Mouse (Mus musculus) right cerebral cortex, adult 2 months (tissue): ENCODE data around the gene Ski.

Experiments
- DNase-seq, 2 experiments: peaks; one replicate each; pipeline ENCODE4 v3.0.0; 2021 to 2022; ENCODE audit warnings: low spot score in 2 of 2

Gene Ski

GRCm38 (mm10) chr4:155214188-155214587 is 8.2 kb downstream of the Ski start:
- no peak for DNase-seq

GRCm38 (mm10) chr4:155213752-155214054 is 8.7 kb downstream of the Ski start:
- no peak for DNase-seq

- no peak for DNase-seq
Measured at GRCm38 (mm10) chr4:155213052-155213751, 9.2 kb downstream of the Ski start.

- DNase-seq: no peak
Measured at GRCm38 (mm10) chr4:155209494-155209893, 12.9 kb downstream of the Ski start.

- no peak for DNase-seq
Measured at GRCm38 (mm10) chr4:155209079-155209478, 13.3 kb downstream of the Ski start.

GRCm38 (mm10) chr4:155208613-155209012 is 13.8 kb downstream of the Ski start:
- no peak for DNase-seq

- DNase-seq: no peak
Measured at GRCm38 (mm10) chr4:155207841-155208240, 14.6 kb downstream of the Ski start.

DNA sequence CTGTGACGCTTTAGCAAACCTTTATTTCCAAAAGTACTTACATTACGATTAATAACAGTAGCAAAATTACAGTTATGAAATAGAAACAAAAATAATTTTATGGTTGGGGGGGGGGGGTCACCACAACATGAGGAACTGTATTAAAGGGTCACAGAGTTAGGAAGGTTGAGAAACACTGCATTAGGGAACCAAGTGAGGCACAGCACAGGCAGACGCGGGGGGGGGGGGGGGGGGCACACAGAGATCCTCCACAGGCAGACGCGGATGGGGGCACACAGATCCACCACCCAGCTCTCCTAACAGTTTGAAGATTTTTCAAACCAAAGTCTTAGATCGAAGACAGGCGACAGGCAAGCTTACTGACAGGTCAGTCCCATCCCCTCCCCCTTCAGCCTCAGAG is 15.9 kb downstream of the Ski start:
- no peak for DNase-seq

DNA sequence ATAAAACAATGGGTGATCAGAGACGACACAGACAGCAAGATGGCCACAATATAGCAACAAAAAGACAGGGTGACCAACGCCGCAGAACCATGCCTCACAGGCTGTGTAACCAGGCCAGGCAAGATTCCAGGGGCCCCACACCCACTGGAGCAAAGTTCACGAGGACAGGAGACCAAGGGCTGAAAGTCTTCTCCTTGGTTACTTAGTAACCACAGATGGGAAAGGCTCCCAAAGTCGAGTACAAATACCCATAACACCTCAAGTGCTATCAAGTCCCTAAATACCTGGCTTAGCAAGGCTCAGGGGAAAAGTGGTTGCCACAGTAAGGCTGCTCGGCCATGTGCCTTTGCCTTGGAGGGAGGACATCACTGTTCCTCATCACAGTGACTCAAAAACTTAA is 16.5 kb downstream of the Ski start:
- DNase-seq: no peak

GRCm38 (mm10) chr4:155201764-155202163 is 20.6 kb downstream of the Ski start:
- no peak for DNase-seq

GRCm38 (mm10) chr4:155200861-155201390 is 21.5 kb downstream of the Ski start:
- DNase-seq: no peak

DNA sequence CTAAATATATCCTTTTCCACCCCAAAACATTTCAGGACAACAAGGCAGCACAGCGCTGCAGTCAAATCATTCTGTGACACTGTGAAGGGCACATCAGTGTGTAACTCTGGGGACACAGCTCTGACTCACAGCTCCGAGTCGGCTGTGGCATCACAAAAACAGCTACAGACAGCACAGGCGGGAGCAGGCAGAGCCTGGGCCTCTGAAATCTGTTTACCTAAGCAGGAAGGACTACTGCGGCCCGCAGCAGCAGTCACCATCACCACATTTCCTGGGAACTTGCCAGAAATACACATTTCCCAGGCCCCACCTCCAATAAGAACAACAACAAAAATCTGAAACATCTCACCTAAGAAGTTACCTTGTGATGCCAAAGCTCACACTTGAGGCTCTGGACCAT is 24.7 kb downstream of the Ski start:
- DNase-seq: no peak

DNA sequence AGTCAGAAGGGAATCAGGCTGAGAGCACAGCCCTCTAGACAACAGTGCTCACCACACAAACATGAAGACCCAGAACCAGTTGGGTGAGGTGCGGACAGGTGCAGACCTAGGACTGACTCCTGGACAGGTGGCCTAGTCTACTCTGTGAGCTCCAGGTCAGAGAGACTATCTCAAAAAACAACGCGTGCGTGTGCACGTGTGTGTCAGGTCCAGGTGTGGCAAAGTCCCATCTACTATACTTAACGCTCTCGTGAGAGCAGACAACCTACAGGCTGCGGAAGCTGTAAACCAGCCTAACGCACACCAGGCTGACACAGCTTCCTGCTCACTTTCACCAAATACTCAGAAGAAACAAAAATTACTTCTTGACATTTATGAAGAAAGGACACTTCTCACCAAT is 27.2 kb downstream of the Ski start:
- no peak for DNase-seq

DNA sequence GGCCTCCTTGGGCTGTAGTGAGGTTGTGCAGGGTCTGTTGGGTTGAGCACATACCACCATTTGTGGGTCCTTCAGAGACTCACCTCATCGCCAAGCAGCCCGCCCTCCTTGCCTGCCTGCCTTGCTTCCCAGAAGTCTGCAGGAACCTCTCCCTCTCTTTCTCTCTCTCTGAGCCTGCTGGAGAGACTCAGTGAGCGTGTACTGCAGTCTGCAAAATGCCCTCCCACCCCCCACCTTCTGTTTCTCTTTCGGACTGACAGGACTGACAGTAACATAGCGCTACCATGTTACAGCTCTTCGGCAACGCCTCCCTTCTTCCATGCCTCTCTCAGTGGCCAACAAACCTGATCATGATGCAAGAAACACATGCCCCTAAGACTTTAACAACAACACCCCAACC is 32.1 kb downstream of the Ski start:
- no peak for DNase-seq

GRCm38 (mm10) chr4:155189711-155190139 is 32.7 kb downstream of the Ski start:
- no peak for DNase-seq

GRCm38 (mm10) chr4:155188803-155189202 is 33.6 kb downstream of the Ski start:
- no peak for DNase-seq

GRCm38 (mm10) chr4:155188341-155188740 is 34.1 kb downstream of the Ski start:
- no peak for DNase-seq

GRCm38 (mm10) chr4:155187192-155187674 is 35.2 kb downstream of the Ski start:
- DNase-seq: no peak

DNA sequence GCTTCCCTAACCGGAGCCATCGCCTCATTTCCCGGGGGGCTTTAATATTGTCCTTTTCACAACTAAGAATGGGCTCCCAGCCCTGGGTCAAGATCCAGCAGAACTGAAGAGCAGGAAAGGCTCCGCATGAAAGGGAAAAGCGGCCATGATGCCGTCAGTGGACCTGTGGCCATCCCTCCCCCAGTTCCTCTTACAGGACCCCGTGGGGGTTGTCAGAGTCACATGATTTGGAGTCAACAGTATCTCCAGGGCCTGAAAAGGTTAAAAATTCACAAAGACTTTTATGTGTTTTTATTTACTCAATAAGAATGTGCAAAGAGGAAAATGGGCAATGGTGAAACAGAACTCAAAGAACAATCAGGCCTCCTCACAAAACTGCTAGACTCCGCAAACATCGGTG is 36.5 kb downstream of the Ski start:
- no peak for DNase-seq

- DNase-seq: no peak
Measured at GRCm38 (mm10) chr4:155184248-155185070, 37.9 kb downstream of the Ski start.

- no peak for DNase-seq
Measured at GRCm38 (mm10) chr4:155183201-155183600, 39.2 kb downstream of the Ski start.

DNA sequence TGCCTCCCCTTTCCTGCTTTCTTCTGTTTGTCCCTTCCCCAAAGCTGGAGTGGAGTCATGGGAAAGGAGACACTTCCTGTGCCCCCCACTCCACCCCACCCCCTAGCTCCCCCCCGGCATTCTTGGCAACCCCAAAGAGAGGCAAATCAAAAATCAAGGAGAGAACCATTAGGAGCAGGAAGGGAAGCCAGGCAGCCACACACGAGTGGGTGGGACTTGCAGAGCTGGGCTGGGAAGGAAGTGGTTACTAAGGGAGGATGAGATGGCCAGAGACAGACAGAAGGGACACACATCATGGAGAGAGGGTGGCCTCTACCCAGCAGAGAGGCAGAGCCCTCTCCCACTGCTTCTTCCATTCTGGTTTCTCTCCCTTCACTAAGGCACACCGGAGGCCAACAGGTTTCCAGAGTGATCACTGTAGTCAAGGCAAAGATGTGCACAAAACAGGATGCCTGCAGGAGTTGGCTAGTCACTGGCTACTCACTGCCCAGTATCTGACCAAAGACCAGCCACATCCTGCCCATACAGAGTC is 43.3 kb downstream of the Ski start:
- no peak for DNase-seq

DNA sequence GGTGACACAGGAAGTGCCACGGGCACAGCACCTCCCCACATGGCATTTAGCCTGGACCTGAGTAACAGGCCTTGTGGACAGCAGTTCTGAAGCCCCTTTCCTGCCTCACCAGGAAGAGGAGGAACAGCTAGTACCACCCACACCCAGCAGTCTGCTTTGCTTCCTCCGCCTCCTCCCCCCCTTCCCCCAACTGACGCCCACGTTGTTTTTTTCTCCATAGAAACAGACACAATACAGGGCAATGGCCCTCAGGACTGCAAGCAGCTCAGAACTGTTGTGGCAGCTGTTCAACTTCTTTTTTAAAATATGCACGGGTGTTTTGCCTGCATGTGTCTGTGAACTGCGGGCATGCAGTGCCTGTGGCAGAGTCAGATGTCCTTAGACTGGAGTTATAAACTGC is 44.1 kb downstream of the Ski start:
- DNase-seq: peak in 1 of 2 experiments; percentile 43
